Mouse (Mus musculus): ENCODE measurements around the gene Ccdc33.

DNA sequence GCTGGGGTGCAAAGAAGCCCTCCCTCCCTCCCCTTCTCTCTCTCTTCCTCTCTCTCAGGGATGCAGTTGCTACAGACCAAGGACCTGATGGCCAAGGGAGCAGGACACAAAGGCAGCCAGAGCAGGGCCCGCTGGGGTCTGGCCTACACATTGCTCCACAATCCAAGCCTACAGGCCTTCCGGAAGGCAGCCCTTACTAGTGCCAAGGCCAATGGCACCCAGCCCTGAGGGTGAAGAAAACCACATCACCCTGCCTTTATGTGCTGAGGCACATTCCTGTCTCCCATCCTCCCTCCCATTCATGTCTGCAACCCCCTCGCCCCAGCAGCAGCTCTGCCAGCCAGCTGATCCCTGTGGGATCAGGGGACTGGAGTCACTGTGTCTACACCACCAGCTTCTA lies 34.5 kb upstream of the Ccdc33 start:
- TF ChIP-seq CTCF (IDR thresholded peaks at IDR 0.05; ENCODE audit: insufficient read depth, low read length): no peak
- TF ChIP-seq POLR2A (IDR thresholded peaks at IDR 0.05; ENCODE audit: borderline replicate concordance, extremely low read depth, low read depth, low read length): no peak
